Mouse (Mus musculus) ovary, postnatal 36 days (tissue): ENCODE measurements around the gene Wdr26.
A peak's percentile ranks its signal among the peaks of the same experiment; 100 is the strongest.

Experiments
- DNase-seq: peaks from one replicate; pipeline ENCODE4 v3.0.0; 2022; ENCODE audit warnings: low spot score, mixed read lengths

The Wdr26 gene

GRCm38 (mm10) chr1:181167816-181168215, 44.0 kb downstream of the Wdr26 start:
- no peak for DNase-seq

- no peak for DNase-seq
Measured at GRCm38 (mm10) chr1:181151541-181151940, 60.3 kb downstream of the Wdr26 start.

- peak; percentile 88 for DNase-seq
Measured at GRCm38 (mm10) chr1:181150827-181151534, 60.8 kb downstream of the Wdr26 start.

- DNase-seq, result no peak
Measured at GRCm38 (mm10) chr1:181150431-181150826, 61.4 kb downstream of the Wdr26 start.

- no peak for DNase-seq
Measured at GRCm38 (mm10) chr1:181149373-181150017, 62.3 kb downstream of the Wdr26 start.

- DNase-seq, result no peak
Measured at GRCm38 (mm10) chr1:181148540-181148939, 63.3 kb downstream of the Wdr26 start.

GRCm38 (mm10) chr1:181146187-181146586, 65.6 kb downstream of the Wdr26 start:
- DNase-seq, result no peak

- DNase-seq, result no peak
Measured at GRCm38 (mm10) chr1:181144966-181145365, 66.8 kb downstream of the Wdr26 start.

GRCm38 (mm10) chr1:181143950-181144836, 67.6 kb downstream of the Wdr26 start, which contains the start of the genes Nvl and Cnih4:
Nvl (minus strand) TSS chr1:181144204.
Cnih4 (plus strand) TSS chr1:181144693.
- DNase-seq, result peak; percentile 92

GRCm38 (mm10) chr1:181143609-181143949, 68.2 kb downstream of the Wdr26 start:
- DNase-seq, result no peak

GRCm38 (mm10) chr1:181138730-181139129, 73.1 kb downstream of the Wdr26 start:
- no peak for DNase-seq

- DNase-seq, result no peak
Measured at GRCm38 (mm10) chr1:181131915-181132314, 79.9 kb downstream of the Wdr26 start.

GRCm38 (mm10) chr1:181126766-181127165, 85.0 kb downstream of the Wdr26 start:
- no peak for DNase-seq

GRCm38 (mm10) chr1:181125916-181126315, 85.9 kb downstream of the Wdr26 start:
- DNase-seq, result no peak

GRCm38 (mm10) chr1:181124145-181124544, 87.7 kb downstream of the Wdr26 start:
- DNase-seq, result no peak
